Mouse (Mus musculus): ENCODE results near the gene Pnliprp2.

- TF ChIP-seq POLR2A (IDR thresholded peaks at IDR 0.05; ENCODE audit: borderline replicate concordance, low read depth, low read length): no peak
- no peak for TF ChIP-seq CTCF (IDR thresholded peaks at IDR 0.05; ENCODE audit: low read depth, low read length)
Measured at GRCm38 (mm10) chr19:58810536-58810935, 51.0 kb downstream of the Pnliprp2 start.
